Mouse (Mus musculus): ENCODE measurements at regions not wholly inside any gene's neighbourhood (a gene's known extent, or its start where the extent isn't known, plus 50 kb on each side); places are given as distances from the start of the nearest gene placed in this dataset.
"Not testable (repeated sequence)": the region's sequence is repeated elsewhere in the genome, so short reads cannot be mapped to it uniquely, and the experiment has no call there.

DNA sequence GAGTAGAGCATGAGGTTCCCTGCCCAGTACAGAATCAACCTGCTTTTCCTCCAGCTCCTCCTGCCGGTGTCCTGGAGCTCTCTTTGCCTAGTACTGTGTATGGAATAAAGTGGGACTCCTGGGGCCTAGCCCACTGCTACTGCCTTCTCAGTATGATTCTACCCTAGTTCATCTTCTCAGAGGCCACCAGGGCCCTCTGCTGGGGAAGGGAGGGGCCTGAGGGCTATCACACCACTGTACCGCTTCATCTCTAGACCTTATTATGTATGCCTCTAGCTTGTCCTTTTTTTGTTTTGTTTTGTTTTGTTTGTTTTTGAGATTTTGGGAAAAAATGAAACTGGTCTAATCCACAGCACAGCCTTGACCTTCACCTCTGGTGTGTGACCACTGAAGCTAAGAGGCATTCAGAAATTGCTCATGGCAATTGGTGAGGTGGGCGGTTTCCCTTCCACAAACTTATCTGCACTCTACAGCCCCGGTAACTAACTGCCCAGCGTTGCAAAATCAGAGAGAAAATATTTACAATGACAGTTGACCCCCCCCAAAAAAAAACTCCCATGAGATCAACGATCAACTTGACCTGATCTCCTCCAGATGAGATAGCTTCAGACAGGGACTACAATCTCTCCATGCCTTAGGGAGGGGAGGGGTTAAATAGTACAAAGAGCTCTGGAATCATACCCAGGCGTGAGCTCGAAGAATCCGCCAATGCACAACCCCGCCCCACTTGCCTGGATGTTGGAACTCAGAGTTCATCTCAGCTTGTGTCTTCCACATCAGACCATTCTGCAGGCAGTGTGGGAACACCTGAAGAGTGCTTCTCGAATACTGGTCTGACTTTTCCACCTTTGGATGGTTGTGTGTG is 168.8 kb downstream of the Tomm20 start:
- Histone ChIP-seq H3K4me1 (replicated peaks; ENCODE audit: low read depth, low read length) (peaks cover 4% of the 10 kb centered on the region; the same call in 1 of the 2 replicates), H3K4me3 (replicated peaks; ENCODE audit: low read length) (no peak overlapping the region), H3K36me3 (ENCODE audit: insufficient read depth, low read length) (no peaks in the 10 kb centered on the region), H3K9me3 (ENCODE audit: low read length) (no peaks in the 10 kb centered on the region), H3K27me3 (ENCODE audit: insufficient read depth, low read length) (0 out of 2 replicates have a peak, but pooled peaks cover 4% of the 10 kb centered on the region)
- TF ChIP-seq CTCF (conservative IDR thresholded peaks at IDR 0.05; ENCODE audit: low read length) = no peak
- no peak for TF ChIP-seq NANOG (IDR thresholded peaks at IDR 0.05; ENCODE audit: borderline replicate concordance, low read length)
- no peak for TF ChIP-seq POU5F1 (IDR thresholded peaks at IDR 0.05; ENCODE audit: borderline replicate concordance, low read length)

DNA sequence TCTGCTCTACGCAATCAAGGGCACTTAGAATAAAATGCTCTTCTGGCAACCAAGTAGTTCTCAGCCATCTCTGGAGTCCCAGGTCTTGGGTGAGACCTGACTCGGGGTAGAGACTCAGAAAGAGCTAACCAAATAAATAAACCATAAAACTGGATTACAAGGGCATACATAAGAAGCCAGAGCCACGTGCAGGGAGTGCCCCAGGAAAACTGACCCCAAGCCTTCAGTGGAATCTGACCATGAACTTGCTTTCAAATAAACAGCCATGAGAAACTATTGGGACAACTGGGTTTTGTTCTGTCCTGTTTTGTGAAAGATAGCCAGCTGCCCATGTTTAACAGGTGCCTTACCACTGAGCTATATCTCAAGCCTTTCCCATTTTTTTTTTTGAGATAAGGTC is 170.3 kb downstream of the Tomm20 start:
- Histone ChIP-seq H3K4me1 (replicated peaks; ENCODE audit: low read depth, low read length) (peaks cover 4% of the 10 kb centered on the region; the same call in 1 of the 2 replicates), H3K4me3 (replicated peaks; ENCODE audit: low read length) (no peak overlapping the region), H3K9me3 (ENCODE audit: low read length) (no peaks in the 10 kb centered on the region), H3K27me3 (ENCODE audit: insufficient read depth, low read length) (0 out of 2 replicates have a peak, but pooled peaks cover 4% of the 10 kb centered on the region), H3K36me3 (ENCODE audit: insufficient read depth, low read length) (no peaks in the 10 kb centered on the region)
- no peak for TF ChIP-seq POU5F1 (IDR thresholded peaks at IDR 0.05; ENCODE audit: borderline replicate concordance, low read length)
- TF ChIP-seq CTCF (conservative IDR thresholded peaks at IDR 0.05; ENCODE audit: low read length) = no peak
- TF ChIP-seq NANOG (IDR thresholded peaks at IDR 0.05; ENCODE audit: borderline replicate concordance, low read length) = no peak

- H3K4me3 ChIP-seq (replicated peaks; ENCODE audit: low read length) = no peak overlapping the region
- no peaks in the 10 kb centered on the region for H3K9me3 ChIP-seq (ENCODE audit: low read length)
- H3K36me3 ChIP-seq (ENCODE audit: insufficient read depth, low read length) = no peaks in the 10 kb centered on the region
- H3K27me3 ChIP-seq (ENCODE audit: insufficient read depth, low read length) = 0 out of 2 replicates have a peak, but pooled peaks cover 4% of the 10 kb centered on the region
- no peak for TF ChIP-seq POU5F1 (IDR thresholded peaks at IDR 0.05; ENCODE audit: borderline replicate concordance, low read length)
- TF ChIP-seq CTCF (conservative IDR thresholded peaks at IDR 0.05; ENCODE audit: low read length) = no peak
- TF ChIP-seq NANOG (IDR thresholded peaks at IDR 0.05; ENCODE audit: borderline replicate concordance, low read length) = no peak
- H3K4me1 ChIP-seq (replicated peaks; ENCODE audit: low read depth, low read length) = peaks cover 4% of the 10 kb centered on the region; the same call in 1 of the 2 replicates
These were observed 170.8 kb downstream of the Tomm20 start for GRCm38 (mm10) chr8:126774816-126775215.

- Histone ChIP-seq H3K36me3 (ENCODE audit: insufficient read depth, low read length) (no peaks in the 10 kb centered on the region), H3K27me3 (ENCODE audit: insufficient read depth, low read length) (0 out of 2 replicates have a peak, but pooled peaks cover 4% of the 10 kb centered on the region), H3K4me1 (replicated peaks; ENCODE audit: low read depth, low read length) (no peaks in the 10 kb centered on the region), H3K9me3 (ENCODE audit: low read length) (peaks cover 3% of the 10 kb centered on the region; the same call in 1 of the 2 replicates), H3K4me3 (replicated peaks; ENCODE audit: low read length) (no peak overlapping the region)
- no peak for TF ChIP-seq CTCF (conservative IDR thresholded peaks at IDR 0.05; ENCODE audit: low read length)
- no peak for TF ChIP-seq POU5F1 (IDR thresholded peaks at IDR 0.05; ENCODE audit: borderline replicate concordance, low read length)
- no peak for TF ChIP-seq NANOG (IDR thresholded peaks at IDR 0.05; ENCODE audit: borderline replicate concordance, low read length)
These were observed 172.9 kb downstream of the Tomm20 start for GRCm38 (mm10) chr8:126772748-126773147.

DNA sequence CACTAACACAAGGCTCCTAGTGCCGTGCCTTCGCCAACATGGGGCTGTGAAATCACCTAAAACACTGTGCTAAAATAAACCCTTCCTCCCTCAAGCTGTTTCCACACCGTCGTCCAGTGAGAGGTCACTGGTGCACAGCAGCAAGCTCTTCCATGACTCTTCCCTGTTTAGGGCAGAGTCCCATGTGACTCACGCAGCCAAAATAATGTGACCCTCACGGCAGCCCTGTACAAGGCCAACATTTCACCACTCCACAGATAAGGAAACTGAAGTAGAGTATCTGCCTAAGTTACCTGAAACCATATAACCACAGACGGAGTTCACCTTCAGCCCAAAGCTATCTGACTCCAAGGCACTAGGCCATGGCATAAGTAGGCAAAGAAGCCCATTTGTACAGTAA is 173.4 kb downstream of the Tomm20 start:
- Histone ChIP-seq H3K4me3 (replicated peaks; ENCODE audit: low read length) (no peak overlapping the region), H3K4me1 (replicated peaks; ENCODE audit: low read depth, low read length) (no peaks in the 10 kb centered on the region), H3K27me3 (ENCODE audit: insufficient read depth, low read length) (0 out of 2 replicates have a peak, but pooled peaks cover 4% of the 10 kb centered on the region), H3K36me3 (ENCODE audit: insufficient read depth, low read length) (no peaks in the 10 kb centered on the region), H3K9me3 (ENCODE audit: low read length) (peaks cover 3% of the 10 kb centered on the region; the same call in 1 of the 2 replicates)
- no peak for TF ChIP-seq NANOG (IDR thresholded peaks at IDR 0.05; ENCODE audit: borderline replicate concordance, low read length)
- TF ChIP-seq POU5F1 (IDR thresholded peaks at IDR 0.05; ENCODE audit: borderline replicate concordance, low read length) = no peak

DNA sequence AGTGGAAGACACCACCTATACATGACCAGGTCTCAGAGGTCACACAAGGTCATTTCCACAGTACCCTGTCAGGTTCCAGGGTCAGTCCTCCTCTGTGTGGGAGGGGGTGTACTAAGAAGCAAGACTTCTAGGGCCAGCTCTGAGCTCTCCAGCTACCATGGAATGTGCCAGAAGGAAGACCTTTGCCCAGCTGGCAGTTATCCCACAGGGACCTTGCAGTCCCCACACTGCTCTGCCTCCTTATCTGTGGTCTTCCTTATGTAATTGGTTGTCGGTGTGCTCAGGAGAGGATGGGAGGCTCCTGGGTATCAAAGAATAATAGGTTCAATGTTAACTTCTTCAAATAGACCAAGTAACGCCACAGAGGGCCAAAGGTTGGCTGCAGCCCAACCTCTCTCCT is 175.3 kb downstream of the Tomm20 start:
- not testable (repeated sequence) for H3K27me3 ChIP-seq (ENCODE audit: insufficient read depth, low read length); H3K9me3 ChIP-seq (ENCODE audit: low read length); H3K36me3 ChIP-seq (ENCODE audit: insufficient read depth, low read length); H3K4me1 ChIP-seq (replicated peaks; ENCODE audit: low read depth, low read length); H3K4me3 ChIP-seq (replicated peaks; ENCODE audit: low read length)

DNA sequence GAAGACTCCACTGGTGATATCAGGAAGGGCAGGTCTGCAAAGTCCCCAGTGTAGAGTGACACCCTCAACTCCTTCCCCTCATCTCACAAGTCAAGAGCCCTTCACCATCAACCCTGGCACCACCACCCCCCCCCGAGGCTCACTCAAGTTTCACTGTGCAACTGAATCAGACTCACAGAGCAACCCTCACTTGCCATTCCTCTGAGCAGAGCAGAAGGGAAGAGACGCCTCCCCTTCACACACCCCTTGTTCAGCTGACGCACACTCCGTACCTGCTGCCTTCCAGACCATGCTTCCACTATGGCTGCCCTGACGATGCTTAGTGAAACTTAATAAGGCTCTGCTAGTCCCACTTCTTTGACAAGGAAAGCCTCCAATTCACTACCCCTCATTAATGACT is 174.4 kb upstream of the Irf2bp2 start:
- Histone ChIP-seq H3K36me3 (ENCODE audit: insufficient read depth, low read length) (no peaks in the 10 kb centered on the region), H3K4me1 (replicated peaks; ENCODE audit: low read depth, low read length) (no peaks in the 10 kb centered on the region), H3K4me3 (replicated peaks; ENCODE audit: low read length) (no peak overlapping the region), H3K9me3 (ENCODE audit: low read length) (peaks cover 3% of the 10 kb centered on the region; the same call in 1 of the 2 replicates), H3K27me3 (ENCODE audit: insufficient read depth, low read length) (peaks cover 4% of the 10 kb centered on the region; the same call in 1 of the 2 replicates)
- TF ChIP-seq CTCF (conservative IDR thresholded peaks at IDR 0.05; ENCODE audit: low read length) (no peak), NANOG (IDR thresholded peaks at IDR 0.05; ENCODE audit: borderline replicate concordance, low read length) (no peak), POU5F1 (IDR thresholded peaks at IDR 0.05; ENCODE audit: borderline replicate concordance, low read length) (no peak)

DNA sequence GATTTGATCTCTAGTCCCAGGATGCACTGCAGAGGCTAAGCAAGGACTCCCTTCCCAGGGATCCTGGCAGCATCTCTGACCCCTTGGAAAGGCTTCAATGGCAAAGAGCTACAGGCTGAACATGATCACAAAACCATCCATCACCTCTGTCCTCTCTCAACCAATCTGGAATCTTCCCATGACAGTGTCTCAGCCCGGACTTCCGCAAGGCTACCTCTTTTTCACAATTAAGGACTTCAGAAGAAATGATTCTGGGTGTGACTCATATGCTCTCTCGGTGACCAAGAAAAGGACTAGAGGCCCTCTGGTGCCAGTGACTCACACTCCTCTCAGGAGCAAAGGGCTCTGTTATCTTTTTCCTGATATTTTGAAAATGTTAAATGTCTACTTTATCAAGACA is 173.6 kb upstream of the Irf2bp2 start:
- no peaks in the 10 kb centered on the region for H3K36me3 ChIP-seq (ENCODE audit: insufficient read depth, low read length)
- no peaks in the 10 kb centered on the region; the same call in 1 of the 2 replicates for H3K27me3 ChIP-seq (ENCODE audit: insufficient read depth, low read length)
- H3K4me3 ChIP-seq (replicated peaks; ENCODE audit: low read length) = no peak overlapping the region
- no peaks in the 10 kb centered on the region for H3K4me1 ChIP-seq (replicated peaks; ENCODE audit: low read depth, low read length)
- TF ChIP-seq CTCF (conservative IDR thresholded peaks at IDR 0.05; ENCODE audit: low read length) (no peak), NANOG (IDR thresholded peaks at IDR 0.05; ENCODE audit: borderline replicate concordance, low read length) (no peak), POU5F1 (IDR thresholded peaks at IDR 0.05; ENCODE audit: borderline replicate concordance, low read length) (no peak)
- peaks cover 3% of the 10 kb centered on the region; the same call in 1 of the 2 replicates for H3K9me3 ChIP-seq (ENCODE audit: low read length)

Measured in E14TG2a.4 (cell line).